Mouse (Mus musculus) stomach, adult 2 months (tissue): ENCODE results near the gene Il4ra. TPM values are rescaled to one million over a fixed set of nuclear protein-coding genes. Genes with fewer than 3 reads are reported as not detected.

Experiments used
- polyA plus RNA-seq: library from polyadenylated mRNA; depleted of rRNA; stranded (reverse); fragments of >200 nt; gene quantifications from 2 replicates; pipeline ENCODE4 v1.2.3, GENCODE M21; 2012; rRNA removed

The Il4ra gene
- polyA plus RNA-seq, result 11.8 and 14.5 TPM in 2 replicates

DNA sequence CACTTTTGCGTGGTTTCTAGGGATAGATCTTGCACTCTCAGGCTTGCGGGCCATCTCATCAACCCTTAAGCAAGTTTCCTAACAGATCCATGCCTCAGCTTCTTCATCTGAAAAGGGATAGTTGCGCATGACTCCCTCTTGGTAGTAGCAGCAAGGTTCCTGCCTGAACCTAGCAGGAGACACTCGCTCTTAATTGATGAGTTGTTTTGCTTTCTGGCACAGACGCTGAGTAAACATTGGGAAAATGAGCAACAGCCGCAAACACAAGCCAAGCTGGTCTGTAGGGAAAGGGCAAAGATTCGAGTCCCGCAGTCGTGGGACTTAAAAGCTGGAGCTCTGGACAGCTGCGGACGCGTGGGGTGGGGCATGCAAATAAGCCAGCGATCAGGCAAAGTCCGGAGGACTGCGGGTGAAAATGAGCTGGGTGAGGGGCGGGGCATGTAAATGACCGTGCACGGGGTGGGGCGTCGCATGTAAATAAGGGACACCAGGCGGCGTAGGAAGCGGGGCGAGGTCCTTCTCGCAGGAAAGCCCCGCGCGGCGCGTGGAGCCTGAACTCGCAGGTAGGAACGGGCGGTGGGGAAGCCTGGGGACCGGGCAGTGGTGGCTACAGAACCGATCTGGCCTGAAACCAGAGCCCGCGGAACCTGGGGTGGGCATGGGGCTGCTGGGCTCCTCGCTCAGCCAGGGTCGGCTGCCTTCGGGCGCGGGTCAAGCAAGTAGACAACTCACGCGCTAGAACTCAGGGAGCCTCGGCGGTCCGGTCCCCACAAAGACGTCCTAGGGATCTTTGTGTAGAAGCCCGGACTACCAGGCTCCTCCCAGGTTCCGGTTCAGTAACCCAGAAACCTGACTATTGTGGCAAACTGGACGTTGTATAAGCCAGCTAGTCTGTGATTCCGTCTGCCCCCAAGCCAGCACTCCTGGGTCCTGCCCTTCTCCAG lies at the start of gene Il4ra:
Il4ra (plus strand) TSS at position 355 of the 944 bp plus-strand sequence.

DNA sequence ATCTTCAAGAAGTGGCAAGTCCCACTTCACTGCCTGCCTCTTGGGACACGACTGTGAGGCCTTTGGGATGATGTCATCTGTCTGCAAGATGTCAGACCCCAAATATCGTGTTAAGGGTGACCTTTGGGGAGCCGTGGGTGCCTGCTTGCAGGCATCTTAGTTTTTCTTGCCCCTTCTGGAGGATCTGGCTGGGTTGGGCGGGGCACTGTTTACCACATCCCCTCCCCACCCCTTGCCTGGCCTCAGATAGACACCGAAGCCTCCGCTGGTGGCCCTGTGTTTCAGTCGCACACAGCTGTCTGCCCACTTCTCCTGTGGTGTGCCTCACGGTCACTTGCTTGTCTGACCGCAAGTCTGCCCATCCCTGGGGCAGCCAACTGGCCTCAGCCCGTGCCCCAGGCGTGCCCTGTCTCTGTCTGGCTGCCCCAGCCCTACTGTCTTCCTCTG lies 51.3 kb downstream of the Il4ra start, which contains the start of gene Il21r:
Il21r (plus strand) TSS at position 245 of the 447 bp plus-strand sequence.

Other genes with a start within 250 kb of the Il4ra start
- 1.8 and 2.0 TPM in 2 replicates for gene Kdm8, start 107.4 kb upstream of the Il4ra start, polyA plus RNA-seq
- gene Nsmce1, start 60.5 kb upstream of the Il4ra start, polyA plus RNA-seq, result 12.1 and 14.6 TPM in 2 replicates
- gene Il21r, start 51.3 kb downstream of the Il4ra start, polyA plus RNA-seq, result 0.40 and 0.87 TPM in 2 replicates
- gene Gtf3c1, start 155.7 kb downstream of the Il4ra start, polyA plus RNA-seq, result 16.3 and 18.7 TPM in 2 replicates
- 4.9 and 5.8 TPM in 2 replicates for gene D430042O09Rik, start 155.8 kb downstream of the Il4ra start, polyA plus RNA-seq